Mouse (Mus musculus): Measurements from ENCODE around the gene Mybpc1.
"Not testable (repeated sequence)": the region's sequence is repeated elsewhere in the genome, so short reads cannot be mapped to it uniquely, and the experiment has no call there.

Gene Mybpc1

DNA sequence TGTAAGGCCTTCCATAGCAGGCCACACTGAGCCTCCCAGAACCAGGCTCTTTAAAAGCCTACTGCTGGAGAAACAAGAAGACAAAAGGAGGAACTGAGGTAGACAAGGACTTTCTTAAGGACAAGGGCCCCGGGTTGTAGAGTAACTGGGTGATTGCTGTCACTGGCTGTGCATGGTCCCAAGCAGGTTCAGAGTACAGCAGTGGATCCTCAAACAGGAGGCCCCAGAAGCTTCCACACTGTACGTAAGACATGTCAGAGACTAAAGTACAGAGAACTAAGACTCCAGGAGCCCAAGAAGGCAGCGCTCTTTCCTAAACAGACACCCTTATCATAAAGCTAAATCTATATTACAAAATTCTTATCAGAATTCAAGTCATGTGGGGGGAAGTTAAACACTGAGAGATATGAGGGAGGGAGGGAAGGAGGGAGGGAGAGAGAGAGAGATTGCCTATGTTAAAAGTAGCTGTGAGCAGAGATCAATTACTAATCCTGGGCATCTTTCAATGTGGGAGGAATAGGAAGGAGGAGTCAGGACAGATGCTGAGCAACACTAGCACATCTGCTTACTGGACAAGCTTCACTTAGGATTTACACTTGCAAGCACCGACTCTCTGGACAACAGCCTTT, 109.9 kb downstream of the Mybpc1 start:
- no peak for DNase-seq (ENCODE audit: low spot score in 2 of 2)

DNA sequence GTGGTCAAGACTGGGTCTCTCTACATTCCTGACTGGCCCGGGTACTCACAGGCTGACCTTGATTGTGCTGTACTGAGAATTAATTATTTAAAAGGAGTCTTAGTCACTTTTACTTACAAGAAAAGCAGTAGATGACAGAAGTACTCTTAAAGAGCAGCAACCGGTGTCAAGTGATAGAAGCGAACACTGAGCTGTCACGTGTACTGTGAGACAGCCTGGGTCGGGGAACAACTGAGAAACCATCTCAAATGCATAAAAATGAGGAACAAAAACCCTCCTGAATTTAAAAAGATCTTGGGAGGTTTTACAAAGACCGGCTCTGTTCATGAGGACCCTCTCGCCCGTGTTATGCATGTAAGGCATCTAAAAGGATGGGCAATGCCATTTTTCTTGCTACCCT, 112.3 kb downstream of the Mybpc1 start:
- no peak for DNase-seq (ENCODE audit: low spot score in 2 of 2)

- DNase-seq (ENCODE audit: low spot score in 2 of 2): no peak
Observed at GRCm38 (mm10) chr10:88491632-88492031, 113.3 kb downstream of the Mybpc1 start.

DNA sequence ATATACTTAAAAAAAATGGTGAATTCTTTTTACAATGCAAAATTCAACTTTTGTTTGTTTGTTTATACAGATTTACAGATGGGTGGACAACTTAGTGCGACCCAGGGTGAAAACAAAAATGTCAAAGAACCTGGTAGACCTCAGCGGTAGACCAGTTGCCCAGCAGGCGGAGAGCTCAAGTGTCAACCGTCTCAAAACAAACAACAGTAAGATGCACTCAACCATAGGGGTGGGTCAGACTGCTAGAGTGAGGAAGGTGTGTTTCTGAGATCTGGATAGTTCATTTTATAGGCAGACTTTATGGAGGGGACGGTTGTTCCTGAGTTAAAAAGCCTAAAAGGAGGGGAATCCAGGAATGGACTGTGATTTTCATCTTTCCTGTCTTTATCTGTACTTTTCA, 116.3 kb downstream of the Mybpc1 start:
- no peak for DNase-seq (ENCODE audit: low spot score in 2 of 2)

DNA sequence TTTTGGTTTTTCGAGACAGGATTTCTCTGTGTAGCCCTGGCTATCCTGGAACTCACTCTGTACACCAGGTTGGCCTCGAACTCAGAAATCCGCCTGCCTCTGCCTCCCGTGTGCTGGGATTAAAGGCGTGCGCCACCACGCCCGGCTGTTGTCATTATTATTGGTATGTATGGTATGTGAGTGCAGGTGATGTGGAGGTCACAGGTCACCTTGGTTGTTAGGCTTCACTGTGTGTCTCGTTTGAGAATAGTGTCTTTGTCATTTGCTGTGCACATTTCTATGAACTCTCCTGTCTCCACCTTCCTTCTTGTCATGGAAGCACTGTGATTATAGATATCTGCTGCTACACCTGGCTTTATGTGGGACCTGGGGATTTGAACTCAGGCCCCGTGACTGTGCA, 122.1 kb downstream of the Mybpc1 start:
- not testable (repeated sequence) for DNase-seq (ENCODE audit: low spot score in 2 of 2)
